Mouse (Mus musculus) T-helper 17 cell (primary cell): ENCODE results near the gene Mapre3.

ENCODE experiments used
- in situ Hi-C, 2 experiments: fragments of 300-600 bp; cut with MboI, MseI; formaldehyde crosslinking; loops; 1 replicate in 1 of 2; 2 replicates in 1 of 2; pipeline ENCODE4 v1.15.1; 2025; ENCODE audit warnings: high pct_unique_total_duplicates in 2 of 2

Gene Mapre3

GRCm38 (mm10) chr5:30814424-30815119 lies at the start of gene Mapre3:
TSS of gene Mapre3 (plus strand) at chr5:30814641.
- in situ Hi-C loops = loop anchor here (5.0 kb wide), 4 partner anchors 38 to 188 kb away; no protein-coding TSS in a partner anchor

- in situ Hi-C loops = no loop called here
Measured at GRCm38 (mm10) chr5:30765596-30766370, 48.7 kb upstream of the Mapre3 start.

- in situ Hi-C loops = no loop called here
Measured at GRCm38 (mm10) chr5:30768082-30768481, 46.4 kb upstream of the Mapre3 start.

DNA sequence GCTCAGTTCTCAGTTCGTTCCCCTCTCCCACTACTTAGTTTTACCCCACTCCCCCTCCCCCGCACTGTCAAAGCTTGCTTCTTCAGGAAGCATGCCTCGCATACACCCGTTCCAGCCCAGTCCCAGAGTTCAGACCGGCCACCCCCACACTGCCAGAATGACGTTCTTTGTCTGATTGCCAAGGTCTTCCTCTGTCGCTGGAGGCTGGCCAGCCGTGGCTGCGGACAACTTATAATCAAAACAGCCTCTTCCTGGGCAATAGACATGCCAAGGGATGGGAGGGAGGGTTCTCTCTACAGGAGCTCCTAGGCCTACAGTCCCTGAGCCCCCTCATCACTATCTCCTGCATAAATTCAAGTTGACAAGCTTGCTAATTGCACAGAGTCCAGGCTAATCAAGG lies 45.8 kb upstream of the Mapre3 start:
- in situ Hi-C loops = no loop called here

- in situ Hi-C loops = no loop called here
Measured at GRCm38 (mm10) chr5:30769075-30769474, 45.4 kb upstream of the Mapre3 start.

DNA sequence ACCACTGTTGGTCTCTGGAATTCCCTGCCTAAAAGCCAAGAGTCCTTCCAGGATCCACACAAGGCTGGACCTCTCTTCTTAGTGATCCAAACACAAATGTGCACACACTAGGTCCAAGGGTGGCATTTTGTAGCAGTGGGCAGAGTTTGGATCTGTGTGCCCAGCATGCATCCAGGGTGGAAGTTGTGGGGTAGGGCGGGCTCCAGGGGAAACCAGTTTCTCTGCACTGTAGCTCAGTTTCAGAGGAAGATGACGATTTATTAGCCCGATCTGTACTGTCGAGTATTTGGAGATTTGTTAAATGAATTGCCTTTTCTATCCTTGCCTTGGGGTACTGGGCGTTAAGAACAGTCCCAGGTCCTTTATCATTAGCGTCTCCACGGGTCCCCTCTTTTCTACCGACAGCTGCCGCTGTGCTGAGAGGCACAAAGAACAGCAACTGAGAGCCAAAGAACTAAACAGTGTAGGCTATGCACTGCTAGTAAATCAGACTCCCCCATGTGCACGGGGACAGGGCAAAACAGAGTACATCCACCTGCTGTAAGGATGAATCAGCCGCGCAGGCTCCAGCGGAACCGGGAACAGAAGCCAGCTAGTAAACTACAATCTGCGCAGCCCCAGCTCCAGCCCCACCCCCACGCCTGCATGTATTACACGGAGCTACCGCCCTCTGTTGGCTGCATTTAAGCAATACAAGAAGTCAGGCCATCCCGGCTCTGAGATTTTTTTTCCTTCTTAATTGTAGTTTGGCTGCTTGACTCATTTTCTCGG lies 39.7 kb upstream of the Mapre3 start:
- in situ Hi-C loops = loop anchor here (5.0 to 10.0 kb wide), 3 partner anchors 60 to 810 kb away; partner anchors contain the start of gene Dpysl5 (in 2 of the 2)

DNA sequence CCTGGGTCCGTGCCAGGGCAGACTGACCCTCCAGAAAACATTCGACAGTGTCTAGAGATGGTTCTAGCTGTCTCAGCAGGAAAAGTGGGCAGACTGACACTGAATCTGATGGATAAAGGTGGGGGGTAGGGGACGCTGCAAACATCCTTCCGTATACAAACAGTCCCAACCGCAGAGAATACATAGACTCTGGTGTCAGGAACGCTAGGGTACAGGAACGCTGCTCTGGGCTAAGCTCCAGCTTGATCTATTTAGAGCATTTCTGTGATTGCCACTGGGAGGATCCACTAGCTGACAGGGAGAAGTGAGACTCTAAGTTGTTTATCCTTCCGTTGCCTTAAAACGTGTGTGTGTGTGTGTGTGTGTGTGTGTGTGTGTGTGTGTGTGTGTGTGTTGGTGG lies 33.7 kb upstream of the Mapre3 start:
- in situ Hi-C loops = no loop called here

DNA sequence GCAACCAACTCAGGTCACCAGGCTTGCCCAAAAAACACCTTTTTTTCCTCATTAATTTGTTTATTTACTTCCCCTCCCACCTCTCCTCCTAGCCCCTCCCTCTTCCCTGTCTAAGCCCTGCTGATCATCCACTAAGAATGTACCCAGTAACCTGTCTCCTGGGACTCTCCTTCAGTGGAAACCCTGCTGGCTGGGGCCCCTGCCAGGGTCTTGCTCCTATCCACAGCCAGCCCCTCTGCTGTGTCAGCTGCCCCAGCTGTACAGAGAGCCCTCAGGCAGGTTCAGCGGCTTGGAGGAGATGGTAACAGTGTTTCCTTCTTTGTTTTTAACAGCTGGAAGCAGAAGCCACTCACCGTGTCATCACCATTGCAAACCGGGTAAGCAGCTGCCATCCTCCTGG lies 33.3 kb upstream of the Mapre3 start:
- in situ Hi-C loops = no loop called here

DNA sequence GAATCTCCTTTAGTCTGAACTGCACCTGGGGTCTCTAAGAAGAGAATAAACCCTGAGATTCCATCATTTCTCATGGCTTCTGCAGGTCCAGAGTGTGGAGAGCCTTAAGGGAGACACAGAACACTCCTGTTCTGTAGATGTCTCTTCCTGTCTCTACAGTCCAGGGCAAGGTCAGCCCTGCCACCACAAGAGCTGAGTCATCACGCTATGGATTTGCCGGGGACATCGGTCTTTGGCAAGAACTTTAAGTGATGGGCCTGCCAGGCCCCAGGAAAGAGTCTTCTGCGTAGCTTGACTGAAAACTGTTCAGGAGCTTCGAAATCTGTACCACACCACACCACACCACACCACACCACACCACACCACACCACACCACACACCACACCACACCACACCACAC lies 27.1 kb upstream of the Mapre3 start:
- in situ Hi-C loops = no loop called here

DNA sequence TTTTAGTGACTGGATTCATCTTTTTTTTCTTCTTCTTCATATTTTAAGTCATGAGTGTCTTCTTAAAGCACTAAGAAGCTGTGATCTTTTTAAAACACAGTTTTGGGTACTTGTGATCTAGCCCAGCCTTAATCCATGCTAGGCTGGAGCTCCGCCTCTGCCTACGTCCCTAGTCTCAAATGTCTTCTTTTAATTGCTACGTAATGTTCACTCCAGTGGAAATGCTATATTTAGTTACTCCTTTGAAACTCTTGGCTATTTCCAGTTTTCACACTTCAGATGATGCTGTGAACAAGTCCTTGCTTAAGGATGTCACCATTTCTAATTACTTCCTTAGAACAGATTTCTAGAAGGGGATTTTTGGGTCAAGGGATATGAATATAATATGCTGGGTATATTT lies 24.4 kb upstream of the Mapre3 start:
- in situ Hi-C loops = no loop called here

DNA sequence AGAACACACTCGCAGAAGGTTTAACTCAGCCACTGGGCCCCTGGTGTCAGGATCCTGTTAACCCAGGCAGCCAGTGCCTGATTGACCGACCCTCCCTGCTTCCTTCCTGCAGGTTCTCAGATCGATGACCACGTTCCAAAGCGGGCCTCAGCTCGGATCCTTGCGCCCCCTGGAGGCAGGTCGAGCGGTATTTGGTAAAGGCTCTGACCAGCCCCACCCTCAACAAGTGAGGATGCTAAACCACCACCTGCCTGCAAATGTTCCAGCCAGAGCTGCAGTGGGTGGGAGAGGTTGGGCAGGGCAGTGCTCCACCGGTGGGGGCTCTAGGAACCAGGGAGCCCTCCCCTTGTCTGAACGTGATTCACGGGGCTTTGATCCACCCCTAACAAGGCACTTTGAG lies 18.3 kb upstream of the Mapre3 start:
- in situ Hi-C loops = loop anchor here (5.0 kb wide), 2 partner anchors 84 to 89 kb away; partner anchors contain the start of gene Dpysl5 (in 1 of the 2)

DNA sequence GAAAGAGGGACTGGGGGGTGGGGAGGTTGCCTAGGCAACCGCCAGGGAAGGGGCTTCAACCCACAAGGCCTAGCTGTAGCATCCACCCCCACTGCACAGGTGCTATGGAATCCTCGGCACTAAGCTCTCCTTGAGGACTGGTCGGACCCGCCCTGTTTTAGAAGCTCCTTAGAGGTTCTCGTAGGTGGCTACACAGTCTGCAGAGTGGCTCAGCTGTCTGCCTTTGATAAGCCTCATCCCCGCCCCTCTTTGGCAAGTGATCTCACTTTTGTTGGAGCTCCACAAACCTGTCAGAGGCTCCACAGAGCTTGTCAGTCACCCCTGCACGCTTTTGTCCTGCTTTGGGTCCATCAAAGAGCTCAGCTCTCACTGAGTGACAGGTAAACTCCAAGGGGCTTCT lies 17.0 kb upstream of the Mapre3 start:
- in situ Hi-C loops = loop anchor here (5.0 kb wide), 2 partner anchors 85 to 90 kb away; partner anchors contain the start of gene Dpysl5 (in 1 of the 2)

DNA sequence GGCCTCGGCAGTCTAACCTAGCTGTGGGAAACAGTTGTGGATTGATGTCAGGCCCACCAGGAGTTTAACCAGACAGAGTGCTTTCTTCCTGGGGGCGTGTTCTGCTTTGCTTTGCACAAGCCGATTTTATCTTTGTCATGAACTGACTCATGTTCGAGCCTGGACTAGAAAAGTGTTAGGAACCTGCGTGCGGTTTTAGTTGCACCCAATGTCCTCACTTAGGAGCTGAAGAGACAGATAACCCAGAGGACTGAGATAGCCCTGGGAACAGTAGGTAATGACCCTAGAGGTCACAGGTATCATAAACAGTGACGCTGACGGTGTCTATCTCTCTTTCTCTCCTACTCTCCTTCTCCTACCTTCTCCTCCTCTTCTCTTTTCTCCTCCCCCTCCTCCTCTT lies 16.5 kb upstream of the Mapre3 start:
- in situ Hi-C loops = loop anchor here (5.0 kb wide), 2 partner anchors 86 to 91 kb away; partner anchors contain the start of gene Dpysl5 (in 1 of the 2)

- in situ Hi-C loops = loop anchor here (5.0 kb wide), 2 partner anchors 87 to 92 kb away; partner anchors contain the start of gene Dpysl5 (in 1 of the 2)
Measured at GRCm38 (mm10) chr5:30798965-30799364, 15.5 kb upstream of the Mapre3 start.

DNA sequence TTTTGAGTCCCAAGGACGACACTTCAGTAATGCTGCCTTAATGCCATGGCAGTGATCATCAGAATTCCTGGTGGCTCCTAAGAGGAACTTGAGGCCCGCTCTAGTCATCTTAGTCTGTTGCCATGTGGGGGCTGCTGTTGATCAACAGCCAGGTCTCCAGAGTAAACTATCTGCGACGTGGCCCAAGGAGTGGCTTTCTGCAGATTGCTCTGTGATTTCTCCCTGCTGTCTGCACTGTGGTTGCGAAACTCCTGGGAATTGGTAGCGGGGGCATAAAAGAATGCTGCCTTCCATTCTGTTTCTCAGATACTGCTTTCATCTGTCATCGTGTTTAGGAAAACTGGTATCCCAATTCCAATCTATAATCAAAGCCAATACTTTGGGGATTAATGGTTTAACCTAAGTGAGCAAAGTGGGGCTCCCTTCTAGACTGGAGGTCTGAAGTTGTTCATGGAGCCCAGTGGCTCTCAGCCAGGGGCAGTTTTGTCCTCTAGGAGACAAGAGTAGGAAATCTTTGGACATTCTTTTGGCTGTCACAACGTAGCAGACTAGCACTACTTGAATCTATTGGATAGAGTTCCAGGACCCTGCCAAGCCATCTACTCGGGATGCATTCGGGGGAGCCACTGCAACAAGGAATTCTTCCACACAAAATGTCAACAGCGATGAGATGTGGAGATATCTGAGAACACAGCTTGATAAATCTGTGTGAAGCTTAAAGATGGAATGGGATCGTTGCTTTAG lies 11.5 kb upstream of the Mapre3 start:
- in situ Hi-C loops = loop anchor here in 1 of 2 experiments (5.0 kb wide), 1 partner anchor 124 kb away; no protein-coding TSS in a partner anchor

GRCm38 (mm10) chr5:30806106-30806505 lies 8.3 kb upstream of the Mapre3 start:
- in situ Hi-C loops = no loop called here

DNA sequence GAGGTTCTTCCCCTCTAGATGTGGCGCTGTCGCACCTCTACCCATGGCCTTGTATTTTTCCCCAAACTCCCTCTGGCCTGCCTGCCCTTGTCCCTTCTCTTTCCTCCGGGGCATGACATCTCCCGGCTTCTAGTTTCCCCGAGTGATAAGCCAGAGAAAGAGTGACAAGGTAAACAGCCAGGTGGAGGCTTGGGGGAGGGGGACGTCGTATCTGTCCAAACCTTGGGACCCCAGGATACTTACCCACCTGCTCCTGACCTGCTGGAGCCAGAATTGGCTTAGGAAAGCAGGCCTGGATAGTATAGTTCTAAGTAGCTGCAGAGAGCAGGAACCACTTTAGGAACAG lies 652 bp downstream of the Mapre3 start:
- in situ Hi-C loops = loop anchor here (5.0 kb wide), 2 partner anchors 37 to 47 kb away; no protein-coding TSS in a partner anchor

DNA sequence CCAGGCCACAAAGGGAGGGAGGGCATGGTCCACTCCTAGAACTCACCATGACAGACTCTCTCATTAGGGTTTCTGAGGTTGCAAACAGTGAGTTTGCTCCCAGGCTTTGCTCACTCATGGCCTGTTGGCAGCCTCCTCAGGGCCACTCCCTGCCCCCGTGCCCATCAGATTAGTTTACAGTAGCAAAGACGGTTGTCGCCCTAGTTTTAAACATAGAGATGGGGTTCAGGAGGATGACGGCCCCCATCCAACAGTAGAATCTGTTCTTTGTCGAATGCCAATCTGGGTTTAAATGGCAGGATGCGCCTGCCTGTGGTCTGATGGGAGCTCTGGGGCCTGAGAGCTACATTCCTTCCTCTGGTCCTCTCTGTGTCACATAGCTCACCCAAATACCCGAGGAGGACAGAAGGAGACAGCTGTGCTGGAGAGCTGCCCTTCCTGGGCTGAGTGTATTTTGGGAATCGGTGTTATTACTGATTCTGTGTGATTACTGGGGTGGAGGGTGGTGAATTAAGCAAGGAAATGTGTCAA lies 1.9 kb downstream of the Mapre3 start:
- in situ Hi-C loops = loop anchor here (5.0 kb wide), 2 partner anchors 36 to 46 kb away; no protein-coding TSS in a partner anchor

- in situ Hi-C loops = loop anchor here (5.0 kb wide), 2 partner anchors 33 to 43 kb away; no protein-coding TSS in a partner anchor
Measured at GRCm38 (mm10) chr5:30818758-30819309, 4.4 kb downstream of the Mapre3 start.

GRCm38 (mm10) chr5:30822689-30823088 lies 8.2 kb downstream of the Mapre3 start:
- in situ Hi-C loops = no loop called here
